Mouse (Mus musculus) C3H10T1/2 (cell line): ENCODE data around the gene Doc2g. TPM values are rescaled to one million over a fixed set of nuclear protein-coding genes. Genes with fewer than 3 reads are reported as not detected.

ENCODE experiments used
- polyA plus RNA-seq, 2 experiments: library from polyadenylated mRNA; unstranded; fragments of >200 nt; fragmentation: generic; extraction: Trizol; gene quantifications; one replicate each; pipeline ENCODE4 v1.2.1; 2012; ENCODE audit warnings: missing spikeins in 2 of 2

Gene Doc2g
- 1 to 10 TPM in 1 of 2 experiments, under 1 TPM in 1; 0.41 to 4.0 TPM for polyA plus RNA-seq

DNA sequence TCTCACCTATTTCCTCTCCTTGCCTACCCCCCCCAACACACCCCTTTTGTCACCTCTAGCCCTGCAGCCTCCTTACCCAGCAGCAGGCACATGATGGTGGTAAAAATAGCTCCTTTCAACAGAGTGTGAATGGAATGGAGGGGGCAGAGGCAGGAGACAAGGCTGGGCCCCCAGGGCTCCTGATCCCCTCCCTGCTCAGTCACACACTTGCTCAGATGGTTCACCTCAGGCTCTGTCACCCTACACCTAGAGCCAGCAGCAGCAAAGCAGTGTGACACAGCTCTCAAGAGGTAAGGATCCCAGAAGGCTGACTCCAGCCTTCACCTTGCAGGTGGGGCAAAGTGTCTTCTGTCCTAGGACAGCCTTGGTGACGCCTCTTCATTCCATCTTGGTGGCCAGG, at the start of gene Doc2g:
Doc2g (plus strand) TSS at position 202 of the 400 bp plus-strand sequence.

DNA sequence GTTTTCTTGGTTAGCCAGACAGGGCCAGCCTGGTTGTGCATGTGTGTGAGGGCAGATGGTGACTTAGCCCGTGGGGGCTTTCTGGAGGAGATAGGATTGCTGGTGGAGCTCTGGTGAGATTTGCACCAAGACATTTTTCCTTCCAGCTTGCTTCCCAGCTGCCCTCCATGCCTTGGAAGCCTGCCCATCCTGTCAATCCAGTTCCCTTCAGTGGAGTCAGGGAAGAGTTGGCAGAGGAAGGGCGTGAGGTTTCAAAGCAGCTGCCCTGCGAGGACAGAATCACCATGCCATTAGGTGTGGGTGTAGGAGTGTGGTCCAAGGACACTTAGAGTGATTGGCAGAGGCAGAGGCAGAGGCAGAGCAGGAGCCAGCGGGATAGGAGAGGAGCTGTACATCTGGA, 44.6 kb upstream of the Doc2g start, which contains the start of gene Aldh3b3:
Aldh3b3 (plus strand) TSS at position 176 of the 400 bp plus-strand sequence.

DNA sequence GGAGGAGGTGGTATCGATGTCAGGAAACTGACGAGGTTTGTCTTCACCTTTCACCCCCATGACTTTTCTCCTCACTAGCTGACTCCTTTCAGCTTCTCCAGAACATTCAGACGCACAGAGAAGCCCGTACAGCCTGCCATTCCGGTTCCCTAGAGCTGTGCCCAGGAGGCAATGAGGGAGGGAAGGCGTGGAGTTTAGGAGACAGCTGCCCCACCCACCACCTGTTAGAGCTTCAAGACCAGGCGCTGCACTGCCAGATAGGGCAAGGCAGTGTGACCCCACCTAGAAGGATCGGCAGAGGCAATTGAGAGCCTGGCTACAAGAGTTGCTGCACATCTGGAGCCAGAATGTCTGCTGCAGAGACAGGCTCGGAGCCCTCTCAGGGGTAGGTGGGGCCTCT, 30.9 kb upstream of the Doc2g start, which contains the start of gene Aldh3b2:
Aldh3b2 (plus strand) TSS at position 100 of the 400 bp plus-strand sequence.

DNA sequence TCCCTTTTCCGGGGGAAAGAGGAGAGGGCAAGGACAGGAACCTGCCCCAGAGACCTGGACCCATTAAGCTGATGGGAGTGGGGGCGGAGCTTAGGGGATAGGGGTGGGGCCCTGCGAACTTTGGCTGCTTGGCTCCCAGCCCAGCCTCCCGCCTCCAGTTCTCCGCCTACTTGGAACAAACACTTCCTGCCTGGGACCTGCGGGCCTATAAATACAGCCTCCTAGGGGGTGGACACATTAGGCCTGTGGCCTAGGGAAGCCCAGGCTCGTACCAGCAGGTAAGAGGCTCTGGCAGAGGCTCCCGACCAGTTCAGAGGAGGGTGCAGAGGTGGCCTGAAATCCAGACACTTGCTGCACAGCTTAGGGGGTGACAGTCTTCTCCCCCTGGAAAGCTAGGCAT, 16.8 kb upstream of the Doc2g start, which contains the start of gene Acy3:
Acy3 (plus strand) TSS at position 237 of the 400 bp plus-strand sequence.

DNA sequence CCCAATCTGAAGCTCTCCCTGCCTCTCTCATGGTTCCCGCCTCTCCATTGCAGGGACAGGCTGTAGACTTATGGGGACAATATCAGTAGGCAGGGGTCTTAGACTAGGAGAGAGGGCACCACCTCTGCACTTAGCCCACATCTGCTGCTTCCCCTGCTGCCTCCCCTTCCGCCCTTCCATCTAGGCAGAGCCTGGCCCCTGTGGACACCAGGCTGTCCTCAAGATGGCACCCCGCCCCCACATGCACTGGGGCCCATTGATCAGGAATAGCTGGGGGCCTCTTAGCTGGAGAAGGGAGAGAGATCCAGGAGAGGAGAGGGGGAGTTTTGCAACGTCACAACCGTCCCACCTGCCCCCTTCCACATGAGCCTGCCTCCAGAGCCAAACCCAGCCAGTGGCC, 10.7 kb upstream of the Doc2g start, which contains the start of gene Tbx10:
Tbx10 (plus strand) TSS at position 337 of the 400 bp plus-strand sequence.

DNA sequence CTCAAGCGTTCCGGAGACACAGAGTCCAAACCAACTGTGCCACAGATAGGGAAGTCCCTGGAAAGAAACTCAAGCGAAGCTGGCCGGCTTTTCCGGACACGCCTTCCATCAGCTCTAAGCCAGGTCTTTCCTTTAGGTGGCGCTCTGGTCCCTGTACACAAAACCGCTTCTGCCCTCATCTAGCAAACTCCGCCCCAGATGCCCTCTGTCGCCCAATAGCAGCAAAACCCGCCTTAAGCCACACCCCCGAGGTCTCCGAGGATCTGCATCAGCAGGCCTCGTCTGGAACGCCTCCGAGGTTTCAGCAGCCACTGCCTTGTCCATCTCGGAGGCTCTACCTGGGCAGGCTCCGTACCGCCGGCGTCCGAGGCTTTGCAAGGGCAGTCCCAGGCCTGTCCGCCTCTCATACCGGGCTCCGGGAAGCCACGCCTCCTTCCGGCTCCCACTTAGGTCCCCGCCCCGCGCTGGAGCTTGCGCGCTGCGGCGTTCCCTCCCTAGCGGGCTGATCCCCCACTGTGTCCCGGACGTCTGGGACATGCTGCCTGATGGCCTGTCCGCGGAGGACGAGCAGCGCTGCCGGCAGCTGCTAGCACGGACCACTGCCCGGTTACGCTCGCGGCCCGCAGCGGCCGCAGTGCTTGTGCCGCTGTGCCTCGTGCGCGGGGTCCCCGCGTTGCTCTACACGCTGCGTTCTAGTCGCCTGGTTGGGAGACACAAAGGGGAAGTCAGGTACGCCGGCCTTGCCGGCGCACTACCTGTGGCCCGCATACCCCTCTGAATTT, 2.8 kb upstream of the Doc2g start, which contains the start of the genes Nudt8 and Gm49405:
Nudt8 (plus strand) TSS at position 462 of the 782 bp plus-strand sequence.
Gm49405 (plus strand) TSS at position 508 of the 782 bp plus-strand sequence.

DNA sequence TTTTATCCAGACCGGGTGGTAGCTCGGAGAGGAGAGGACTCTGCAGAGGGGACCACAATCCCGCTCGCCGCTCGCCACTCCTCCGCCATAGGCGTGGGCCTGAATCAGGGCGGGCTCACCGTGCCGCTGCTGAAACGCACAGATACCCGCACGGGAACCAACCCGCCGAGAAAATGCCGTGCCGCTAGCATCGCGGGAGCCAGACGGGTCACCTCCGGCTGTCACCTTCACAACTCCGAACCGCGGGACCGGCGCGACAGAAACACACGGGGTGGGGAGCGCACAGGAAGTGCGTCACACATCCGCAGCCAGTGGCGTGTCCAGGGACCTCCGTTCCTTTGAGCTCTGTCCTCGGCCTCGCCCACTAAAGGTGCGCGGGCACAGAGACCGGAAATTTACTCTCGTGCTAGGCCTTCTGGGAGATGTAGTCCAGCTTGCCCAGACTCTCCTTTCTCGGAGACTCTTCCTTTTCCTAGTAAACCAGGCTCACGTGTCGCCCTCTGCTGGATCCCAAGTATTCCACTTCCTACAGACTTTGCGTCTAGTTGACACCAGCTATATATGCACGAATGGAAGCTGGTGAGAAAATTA, 9.4 kb downstream of the Doc2g start, which contains the start of gene Ndufv1:
Ndufv1 (minus strand) TSS at position 375 of the 591 bp plus-strand sequence.

DNA sequence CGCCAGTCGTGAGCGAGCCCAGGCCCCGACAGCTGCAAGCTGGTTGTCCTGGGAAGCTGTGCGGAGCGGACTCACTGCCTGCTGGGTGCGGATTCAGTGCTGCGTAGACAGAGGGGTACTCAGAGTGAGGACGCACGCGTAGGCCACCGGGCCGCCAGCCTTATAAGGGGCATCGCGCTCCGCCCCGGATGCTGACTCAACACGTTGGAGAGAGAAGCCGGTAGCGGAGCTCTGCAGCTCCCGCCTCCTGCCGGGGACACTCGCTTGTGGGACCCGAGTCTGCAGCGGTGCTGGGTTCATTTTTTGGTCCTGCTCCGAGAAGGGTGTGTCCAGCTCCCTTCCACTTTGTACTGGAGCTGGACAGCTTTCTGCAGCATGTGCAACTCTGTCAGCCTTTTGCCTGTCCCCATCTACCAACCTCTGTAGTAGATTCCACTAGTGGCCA, 34.7 kb downstream of the Doc2g start, which contains the start of gene Gstp1:
Gstp1 (minus strand) TSS at position 198 of the 445 bp plus-strand sequence.

DNA sequence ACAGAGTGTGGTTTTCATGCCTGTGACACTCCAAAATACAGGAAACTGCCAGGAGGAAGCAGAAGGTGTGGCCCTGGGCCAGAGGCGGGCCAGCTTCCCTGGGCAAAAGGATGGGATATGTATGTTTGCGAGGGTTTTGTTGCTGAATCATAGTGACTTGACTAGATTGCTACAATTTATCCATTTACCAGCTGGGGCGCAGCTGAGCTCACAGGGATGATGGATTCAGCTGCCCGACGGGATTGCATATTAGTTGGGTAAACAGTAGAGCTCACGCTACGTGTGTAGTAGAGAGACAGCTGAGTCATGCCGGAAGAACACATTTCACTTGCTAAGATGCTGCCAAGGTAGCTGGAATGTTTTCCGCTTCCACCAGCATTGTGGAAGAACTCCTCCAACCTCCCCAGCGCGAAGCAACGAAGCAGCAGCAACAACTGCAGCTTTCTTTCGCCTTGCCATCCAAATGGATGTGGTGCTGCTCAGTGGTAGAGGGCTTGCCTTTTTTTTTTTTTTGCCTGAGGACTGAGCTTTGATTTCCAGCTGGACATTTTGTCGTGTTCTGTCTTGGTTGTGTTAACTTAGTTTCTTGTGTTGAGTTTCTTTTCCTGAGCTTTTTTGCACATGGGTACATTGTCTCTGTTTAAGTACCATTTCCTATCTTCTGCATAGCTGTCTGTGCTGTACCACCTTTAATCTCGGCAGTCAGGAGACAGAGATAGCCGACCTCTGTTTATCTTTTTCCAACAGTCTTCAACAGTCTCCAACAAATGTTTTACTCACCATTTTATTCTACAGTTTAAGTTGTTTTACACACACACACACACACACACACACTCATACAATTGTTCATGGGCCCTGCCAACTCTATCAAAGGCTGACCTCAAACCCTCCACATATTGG, 43.1 kb downstream of the Doc2g start, which contains the start of gene Gstp2:
Gstp2 (minus strand) TSS at position 58 of the 900 bp plus-strand sequence.

Other genes with a start within 250 kb of the Doc2g start
- 1 to 10 TPM in 1 of 2 experiments, under 1 TPM in 1; 0.35 to 8.2 TPM for gene Kmt5b, start 235.9 kb upstream of the Doc2g start, polyA plus RNA-seq
- gene Chka, start 151.5 kb upstream of the Doc2g start, polyA plus RNA-seq: 10 to 100 TPM in 1 of 2 experiments, 1 to 10 TPM in 1; 3.8 to 19.2 TPM
- gene Tcirg1, start 96.2 kb upstream of the Doc2g start, polyA plus RNA-seq: 10 to 100 TPM; 46.1 to 53.3 TPM
- gene Ndufs8, start 90.5 kb upstream of the Doc2g start, polyA plus RNA-seq: 100 to 1,000 TPM; 269 to 451 TPM
- gene Aldh3b1, start 73.5 kb upstream of the Doc2g start, polyA plus RNA-seq: 1 to 10 TPM; 2.7 to 8.3 TPM
- under 1 TPM; 0.01 to 0.08 TPM for gene Unc93b1, start 68.1 kb upstream of the Doc2g start, polyA plus RNA-seq
- under 1 TPM in 1 of 2 experiments, not detected in 1; 0.01 TPM for gene Aldh3b3, start 44.7 kb upstream of the Doc2g start, polyA plus RNA-seq
- gene Aldh3b2, start 31.0 kb upstream of the Doc2g start, polyA plus RNA-seq: not detected
- 10 to 100 TPM in 1 of 2 experiments, 1 to 10 TPM in 1; 7.4 to 28.3 TPM for gene Acy3, start 16.7 kb upstream of the Doc2g start, polyA plus RNA-seq
- gene Tbx10, start 10.6 kb upstream of the Doc2g start, polyA plus RNA-seq: under 1 TPM in 1 of 2 experiments, not detected in 1; 0.05 TPM
- gene Nudt8, start 2.7 kb upstream of the Doc2g start, polyA plus RNA-seq: 10 to 100 TPM; 41.3 to 59.9 TPM
- 1 to 10 TPM in 1 of 2 experiments, under 1 TPM in 1; 0.19 to 1.4 TPM for gene Gm49405, start 2.7 kb upstream of the Doc2g start, polyA plus RNA-seq
- 100 to 1,000 TPM; 253 to 401 TPM for gene Ndufv1, start 9.5 kb downstream of the Doc2g start, polyA plus RNA-seq
- 1,000 to 10,000 TPM in 1 of 2 experiments, 100 to 1,000 TPM in 1; 849 to 1,247 TPM for gene Gstp1, start 34.7 kb downstream of the Doc2g start, polyA plus RNA-seq
- gene Gstp2, start 42.7 kb downstream of the Doc2g start, polyA plus RNA-seq: 10 to 100 TPM in 1 of 2 experiments, 1 to 10 TPM in 1; 1.8 to 13.9 TPM
- under 1 TPM; 0.15 to 0.18 TPM for gene Gstp3, start 56.3 kb downstream of the Doc2g start, polyA plus RNA-seq
- gene Cabp2, start 78.3 kb downstream of the Doc2g start, polyA plus RNA-seq: not detected
- gene Cdk2ap2, start 93.9 kb downstream of the Doc2g start, polyA plus RNA-seq: 100 to 1,000 TPM in 1 of 2 experiments, 10 to 100 TPM in 1; 86.0 to 148 TPM
- gene Pitpnm1, start 96.7 kb downstream of the Doc2g start, polyA plus RNA-seq: 10 to 100 TPM; 48.2 to 61.6 TPM
- 100 to 1,000 TPM; 201 to 241 TPM for gene Aip, start 122.5 kb downstream of the Doc2g start, polyA plus RNA-seq
- under 1 TPM in 1 of 2 experiments, not detected in 1; 0.09 TPM for gene Gpr152, start 136.5 kb downstream of the Doc2g start, polyA plus RNA-seq
- under 1 TPM; 0.14 to 0.38 TPM for gene Cabp4, start 140.7 kb downstream of the Doc2g start, polyA plus RNA-seq
- 100 to 1,000 TPM; 256 to 440 TPM for gene Coro1b, start 145.3 kb downstream of the Doc2g start, polyA plus RNA-seq
- 1 to 10 TPM; 6.5 to 9.5 TPM for gene Ptprcap, start 150.3 kb downstream of the Doc2g start, polyA plus RNA-seq
- 10 to 100 TPM; 28.6 to 29.9 TPM for gene Rps6kb2, start 160.0 kb downstream of the Doc2g start, polyA plus RNA-seq
- gene Carns1, start 172.2 kb downstream of the Doc2g start, polyA plus RNA-seq: 10 to 100 TPM in 1 of 2 experiments, 1 to 10 TPM in 1; 1.8 to 16.2 TPM
- gene Tbc1d10c, start 188.0 kb downstream of the Doc2g start, polyA plus RNA-seq: 1 to 10 TPM in 1 of 2 experiments, under 1 TPM in 1; 0.63 to 1.7 TPM
- 1,000 to 10,000 TPM in 1 of 2 experiments, 100 to 1,000 TPM in 1; 727 to 1,261 TPM for gene Ppp1ca, start 188.8 kb downstream of the Doc2g start, polyA plus RNA-seq
- gene Rad9a, start 198.3 kb downstream of the Doc2g start, polyA plus RNA-seq: 10 to 100 TPM; 25.1 to 36.1 TPM
- 10 to 100 TPM in 1 of 2 experiments, 1 to 10 TPM in 1; 7.5 to 24.4 TPM for gene Clcf1, start 210.9 kb downstream of the Doc2g start, polyA plus RNA-seq
- 1 to 10 TPM in 1 of 2 experiments, not detected in 1; 3.9 TPM for gene AC109138.7, start 211.0 kb downstream of the Doc2g start, polyA plus RNA-seq
- gene Pold4, start 228.6 kb downstream of the Doc2g start, polyA plus RNA-seq: 100 to 1,000 TPM; 131 to 165 TPM